Mouse (Mus musculus): Measurements from ENCODE around the gene Tinag.
"Not testable (repeated sequence)": the region's sequence is repeated elsewhere in the genome, so short reads cannot be mapped to it uniquely, and the experiment has no call there.

Tinag gene

GRCm38 (mm10) chr9:77045585-77045984, at the start of gene Tinag:
Tinag (minus strand) TSS chr9:77045794.
- no peak for DNase-seq (ENCODE audit: inconsistent ontology term)

GRCm38 (mm10) chr9:77083221-77083620, 37.6 kb upstream of the Tinag start:
- DNase-seq (ENCODE audit: inconsistent ontology term): not testable (repeated sequence)

- DNase-seq (ENCODE audit: inconsistent ontology term): no peak
These were observed 26.1 kb upstream of the Tinag start for GRCm38 (mm10) chr9:77071676-77072075.

- peak; percentile 18 for DNase-seq (ENCODE audit: inconsistent ontology term)
These were observed 11.0 kb upstream of the Tinag start for GRCm38 (mm10) chr9:77056611-77057010.

- no peak for DNase-seq (ENCODE audit: inconsistent ontology term)
These were observed 9.0 kb upstream of the Tinag start for GRCm38 (mm10) chr9:77054426-77055193.

- no peak for DNase-seq (ENCODE audit: inconsistent ontology term)
These were observed 5.8 kb upstream of the Tinag start for GRCm38 (mm10) chr9:77051406-77051805.

GRCm38 (mm10) chr9:77049669-77050068, 4.1 kb upstream of the Tinag start:
- DNase-seq (ENCODE audit: inconsistent ontology term): peak; percentile 20

- DNase-seq (ENCODE audit: inconsistent ontology term): no peak
These were observed 597 bp upstream of the Tinag start for GRCm38 (mm10) chr9:77046067-77046715.

- DNase-seq (ENCODE audit: inconsistent ontology term): no peak
These were observed 10.2 kb downstream of the Tinag start for GRCm38 (mm10) chr9:77035361-77035760.

GRCm38 (mm10) chr9:77032430-77033154, 13.0 kb downstream of the Tinag start:
- DNase-seq (ENCODE audit: inconsistent ontology term): peak; percentile 19

- no peak for DNase-seq (ENCODE audit: inconsistent ontology term)
These were observed 20.3 kb downstream of the Tinag start for GRCm38 (mm10) chr9:77025271-77025670.

- DNase-seq (ENCODE audit: inconsistent ontology term): no peak
These were observed 26.7 kb downstream of the Tinag start for GRCm38 (mm10) chr9:77018935-77019334.

- no peak for DNase-seq (ENCODE audit: inconsistent ontology term)
These were observed 49.6 kb downstream of the Tinag start for GRCm38 (mm10) chr9:76996021-76996420.

GRCm38 (mm10) chr9:76989946-76990345, 55.6 kb downstream of the Tinag start:
- no peak for DNase-seq (ENCODE audit: inconsistent ontology term)

- DNase-seq (ENCODE audit: inconsistent ontology term): no peak
These were observed 110.8 kb downstream of the Tinag start for GRCm38 (mm10) chr9:76934813-76935212.

GRCm38 (mm10) chr9:76915093-76915661, 130.4 kb downstream of the Tinag start:
- peak; percentile 22 for DNase-seq (ENCODE audit: inconsistent ontology term)

Data from Muller cell, postnatal 12 days (primary cell).